Mouse (Mus musculus): ENCODE data around the gene Inhbe. TPM values are rescaled to one million over a fixed set of nuclear protein-coding genes. Genes with fewer than 3 reads are reported as not detected.
A peak's percentile ranks its signal among the peaks of the same experiment; 100 is the strongest.

The Inhbe gene
- total and polyA plus RNA-seq, 3 experiments, result 0.01 to 0.11 TPM; not detected in 1

DNA sequence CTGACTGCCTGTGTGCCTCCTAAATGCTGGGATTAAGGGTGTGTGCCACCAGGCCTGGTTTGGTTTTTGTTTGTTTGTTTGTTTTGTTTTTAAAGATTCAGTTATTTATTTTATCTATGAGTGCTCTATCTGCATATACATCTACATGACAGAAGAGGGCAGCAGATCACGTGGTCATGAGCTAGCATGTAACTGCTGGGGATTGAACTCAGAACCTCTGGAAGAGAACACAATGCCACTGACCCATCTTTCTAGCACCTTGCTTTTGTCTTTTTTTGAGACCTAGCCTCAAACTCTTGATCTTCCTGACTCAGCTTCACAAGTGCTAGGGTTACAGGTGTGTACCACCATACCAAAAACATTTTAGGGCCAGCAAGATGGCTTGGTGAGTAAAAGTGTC lies 18.9 kb downstream of the Inhbe start:
- TF ChIP-seq CTCF (IDR thresholded peaks at IDR 0.05; ENCODE audit: low read depth, low read length) (no peak), TAL1 (conservative IDR thresholded peaks at IDR 0.05; ENCODE audit: low read depth, low read length) (no peak), GATA1 (IDR thresholded peaks at IDR 0.05; ENCODE audit: borderline replicate concordance, low read length) (no peak), GATA2 (IDR thresholded peaks at IDR 0.05; ENCODE audit: borderline replicate concordance, low read depth, low read length) (no peak), POLR2AphosphoS5 (IDR thresholded peaks at IDR 0.05; ENCODE audit: insufficient replicate concordance, low read depth, low read length) (no peak)

DNA sequence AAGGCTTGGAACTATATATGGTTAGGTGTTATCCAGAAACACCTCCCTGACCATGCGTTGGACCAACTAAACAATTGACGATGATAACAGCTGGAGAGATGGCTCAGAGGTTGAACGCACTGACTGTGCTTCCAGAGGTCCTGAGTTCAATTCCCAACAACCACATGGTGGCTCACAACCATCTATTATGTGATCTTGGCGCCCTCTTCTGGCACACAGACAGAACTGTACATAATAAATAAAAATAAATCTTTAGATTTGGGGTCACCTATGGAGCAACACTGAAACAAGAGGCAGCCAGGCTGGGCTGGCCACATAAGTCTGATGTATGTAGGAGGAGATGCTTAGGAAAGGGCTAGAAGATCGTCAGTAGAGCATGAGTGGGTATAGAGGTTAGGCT lies 21.1 kb downstream of the Inhbe start:
- H3K4me1 ChIP-seq (ENCODE audit: insufficient read depth, low read depth, low read length), result peaks cover 62% of the 10 kb centered on the region
- ATAC-seq (ENCODE audit: extremely low read depth, insufficient number of reproducible peaks, low FRiP score, poor library complexity, severe bottlenecking), result no peak

More for the DNA sequence above, 18.9 kb downstream of the Inhbe start:
- ATAC-seq (ENCODE audit: extremely low read depth, insufficient number of reproducible peaks, low FRiP score, poor library complexity, severe bottlenecking) (no peak), DNase-seq (ENCODE audit: low spot score) (no peak)
- H3K4me3 ChIP-seq (ENCODE audit: low read depth, low read length), result no peak overlapping the region
- peaks cover 26% of the 10 kb centered on the region for H3K36me3 ChIP-seq (replicated peaks)
- peaks cover 63% of the 10 kb centered on the region for H3K4me1 ChIP-seq (ENCODE audit: insufficient read depth, low read depth, low read length)
- no peaks in the 10 kb centered on the region for H3K9me3 ChIP-seq (replicated peaks)
- H3K27me3 ChIP-seq (ENCODE audit: insufficient read depth, low read length), result peaks cover 26% of the 10 kb centered on the region

DNA sequence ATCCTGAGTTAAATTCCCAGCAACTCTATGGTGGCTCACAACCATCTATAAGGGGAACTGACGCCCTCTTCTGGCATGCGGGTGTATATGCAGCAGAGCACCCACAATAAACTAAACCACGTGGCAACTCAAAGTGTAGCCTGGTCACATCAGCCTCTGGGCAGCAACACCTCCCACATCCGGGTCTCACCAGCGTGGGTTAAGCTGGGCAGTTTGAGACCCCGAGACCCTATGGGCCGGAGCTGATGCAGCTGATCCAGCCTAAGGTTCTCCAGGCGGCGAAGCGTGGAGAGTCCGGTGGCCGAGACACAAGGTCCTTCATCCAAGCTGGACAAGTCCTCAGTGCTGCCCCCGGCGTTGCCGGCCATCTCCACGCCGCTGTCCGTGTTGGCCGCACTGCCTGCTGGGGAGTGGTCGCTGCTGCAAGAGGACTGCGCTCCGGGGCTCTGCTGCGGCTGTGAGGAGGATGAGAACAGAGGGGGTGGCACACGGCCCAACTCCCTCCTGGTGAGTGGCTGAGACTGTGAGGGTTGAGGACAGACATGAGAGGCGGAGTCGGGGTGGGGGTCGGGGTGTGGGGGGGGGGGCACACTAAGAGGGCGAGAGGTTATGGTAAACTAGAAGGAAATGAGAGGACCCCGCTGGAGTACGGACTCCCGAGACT lies 21.9 kb downstream of the Inhbe start:
- H3K4me3 ChIP-seq (ENCODE audit: low read depth, low read length), result no peak overlapping the region
- TF ChIP-seq GATA2 (IDR thresholded peaks at IDR 0.05; ENCODE audit: borderline replicate concordance, low read depth, low read length), result no peak
- peak; percentile 53 for TF ChIP-seq CTCF (IDR thresholded peaks at IDR 0.05; ENCODE audit: low read depth, low read length)
- H3K27me3 ChIP-seq (ENCODE audit: insufficient read depth, low read length), result peaks cover 9% of the 10 kb centered on the region; the same call in 1 of the 2 replicates
- ATAC-seq (ENCODE audit: extremely low read depth, insufficient number of reproducible peaks, low FRiP score, poor library complexity, severe bottlenecking) (no peak), DNase-seq (ENCODE audit: low spot score) (no peak)
- peaks cover 62% of the 10 kb centered on the region for H3K4me1 ChIP-seq (ENCODE audit: insufficient read depth, low read depth, low read length)
- peaks cover 55% of the 10 kb centered on the region for H3K36me3 ChIP-seq (replicated peaks)
- no peaks in the 10 kb centered on the region for H3K9me3 ChIP-seq (replicated peaks)

More for the DNA sequence above, 21.1 kb downstream of the Inhbe start:
- H3K27me3 ChIP-seq (ENCODE audit: insufficient read depth, low read length), result peaks cover 15% of the 10 kb centered on the region
- TF ChIP-seq CTCF (IDR thresholded peaks at IDR 0.05; ENCODE audit: low read depth, low read length) (no peak), TAL1 (conservative IDR thresholded peaks at IDR 0.05; ENCODE audit: low read depth, low read length) (no peak), POLR2AphosphoS5 (IDR thresholded peaks at IDR 0.05; ENCODE audit: insufficient replicate concordance, low read depth, low read length) (no peak), GATA2 (IDR thresholded peaks at IDR 0.05; ENCODE audit: borderline replicate concordance, low read depth, low read length) (no peak), GATA1 (IDR thresholded peaks at IDR 0.05; ENCODE audit: borderline replicate concordance, low read length) (no peak)
- no peaks in the 10 kb centered on the region for H3K9me3 ChIP-seq (replicated peaks)
- no peak for DNase-seq (ENCODE audit: low spot score)
- no peak overlapping the region for H3K4me3 ChIP-seq (ENCODE audit: low read depth, low read length)
- H3K36me3 ChIP-seq (replicated peaks), result peaks cover 47% of the 10 kb centered on the region

DNA sequence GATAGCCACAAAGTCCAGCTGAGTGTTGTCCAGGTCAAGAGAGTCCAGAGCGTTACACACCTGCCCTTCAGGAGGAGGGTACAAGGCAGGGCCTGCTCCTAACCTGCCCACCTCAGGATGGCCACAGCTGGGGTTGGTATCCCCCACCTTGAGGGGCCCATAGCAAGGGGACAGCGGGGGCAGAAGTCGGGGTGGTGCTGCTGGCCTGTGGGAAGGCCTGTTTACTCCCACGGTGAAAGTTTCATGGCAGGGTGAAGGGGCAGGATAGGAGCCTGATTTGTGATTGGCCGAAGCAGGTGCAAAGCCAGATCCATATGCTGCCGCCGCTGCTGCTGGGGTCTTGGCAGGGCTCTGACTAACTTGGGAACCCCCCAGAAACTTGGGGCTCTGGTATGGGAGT lies 24.0 kb downstream of the Inhbe start:
- TF ChIP-seq CTCF (IDR thresholded peaks at IDR 0.05; ENCODE audit: low read depth, low read length), result no peak
- TF ChIP-seq TAL1 (conservative IDR thresholded peaks at IDR 0.05; ENCODE audit: low read depth, low read length), result no peak
- TF ChIP-seq GATA1 (IDR thresholded peaks at IDR 0.05; ENCODE audit: borderline replicate concordance, low read length), result no peak
- TF ChIP-seq GATA2 (IDR thresholded peaks at IDR 0.05; ENCODE audit: borderline replicate concordance, low read depth, low read length), result no peak
- no peak for TF ChIP-seq POLR2AphosphoS5 (IDR thresholded peaks at IDR 0.05; ENCODE audit: insufficient replicate concordance, low read depth, low read length)
- Histone ChIP-seq H3K27me3 (ENCODE audit: insufficient read depth, low read length) (no peaks in the 10 kb centered on the region), H3K9me3 (replicated peaks) (no peaks in the 10 kb centered on the region), H3K36me3 (replicated peaks) (peaks cover 75% of the 10 kb centered on the region), H3K4me1 (ENCODE audit: insufficient read depth, low read depth, low read length) (peaks cover 74% of the 10 kb centered on the region), H3K4me3 (ENCODE audit: low read depth, low read length) (no peak overlapping the region; the same call in 1 of the 2 replicates)
- no peak for ATAC-seq (ENCODE audit: extremely low read depth, insufficient number of reproducible peaks, low FRiP score, poor library complexity, severe bottlenecking)
- no peak for DNase-seq (ENCODE audit: low spot score)

DNA sequence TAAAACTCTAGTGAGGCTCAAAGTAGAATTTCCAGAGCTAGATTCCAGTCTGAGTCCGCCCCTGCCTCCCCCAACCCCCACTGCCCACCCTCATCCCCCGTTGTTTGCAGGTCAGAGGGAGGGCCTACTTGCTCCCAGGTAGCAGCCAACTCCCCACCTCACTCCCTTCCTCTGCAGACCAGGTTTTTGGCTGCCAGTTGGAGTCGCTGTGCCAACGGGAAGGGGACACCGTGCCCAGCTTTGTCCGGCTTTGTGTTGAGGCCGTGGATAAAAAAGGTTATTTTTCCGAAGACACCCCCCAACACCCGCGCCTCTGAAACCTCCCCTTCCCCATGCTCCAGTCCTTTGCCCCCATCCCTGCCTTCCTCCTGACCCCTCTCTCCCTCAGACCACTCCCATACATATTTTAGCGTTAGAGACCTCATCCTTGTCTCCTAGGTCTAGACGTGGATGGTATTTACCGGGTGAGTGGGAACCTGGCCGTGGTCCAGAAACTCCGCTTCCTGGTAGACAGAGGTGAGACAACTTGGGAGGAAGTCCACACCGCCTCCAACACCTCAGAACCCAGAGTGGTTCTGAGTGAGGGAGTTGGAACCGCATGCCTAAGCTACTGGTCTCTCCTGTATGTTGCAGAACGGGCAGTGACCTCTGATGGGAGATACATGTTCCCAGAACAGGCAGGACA lies 26.6 kb downstream of the Inhbe start:
- Histone ChIP-seq H3K36me3 (replicated peaks) (peaks cover 72% of the 10 kb centered on the region), H3K9me3 (replicated peaks) (no peaks in the 10 kb centered on the region), H3K4me3 (ENCODE audit: low read depth, low read length) (peak overlapping the region; percentile 85), H3K4me1 (ENCODE audit: insufficient read depth, low read depth, low read length) (peaks cover 96% of the 10 kb centered on the region), H3K27me3 (ENCODE audit: insufficient read depth, low read length) (no peaks in the 10 kb centered on the region)
- TF ChIP-seq POLR2AphosphoS5 (IDR thresholded peaks at IDR 0.05; ENCODE audit: insufficient replicate concordance, low read depth, low read length) (no peak), GATA2 (IDR thresholded peaks at IDR 0.05; ENCODE audit: borderline replicate concordance, low read depth, low read length) (no peak), TAL1 (conservative IDR thresholded peaks at IDR 0.05; ENCODE audit: low read depth, low read length) (no peak), GATA1 (IDR thresholded peaks at IDR 0.05; ENCODE audit: borderline replicate concordance, low read length) (no peak), CTCF (IDR thresholded peaks at IDR 0.05; ENCODE audit: low read depth, low read length) (no peak)
- DNase-seq (ENCODE audit: low spot score) (no peak), ATAC-seq (ENCODE audit: extremely low read depth, insufficient number of reproducible peaks, low FRiP score, poor library complexity, severe bottlenecking) (no peak)

DNA sequence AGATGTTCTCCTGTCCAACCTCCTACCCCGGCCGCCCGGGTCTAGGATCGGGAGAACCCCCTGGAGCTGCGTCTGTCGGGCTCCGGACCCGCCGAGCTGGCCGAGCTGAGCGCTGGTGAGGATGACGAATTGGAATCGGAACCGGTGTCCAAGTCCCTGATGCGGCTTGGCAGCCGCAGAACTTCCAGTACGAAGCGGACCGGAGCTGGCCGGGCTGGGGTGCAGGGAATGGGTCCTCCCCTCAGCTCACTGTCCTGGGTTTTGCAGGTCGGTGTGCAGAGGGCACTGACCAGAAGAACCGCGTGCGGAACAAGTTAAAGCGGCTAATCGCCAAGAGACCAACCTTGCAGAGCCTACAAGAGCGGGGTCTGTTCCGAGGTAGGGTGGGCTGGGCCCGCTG lies 27.4 kb downstream of the Inhbe start:
- peaks cover 98% of the 10 kb centered on the region for H3K4me1 ChIP-seq (ENCODE audit: insufficient read depth, low read depth, low read length)

More for the DNA sequence above, 27.4 kb downstream of the Inhbe start:
- Histone ChIP-seq H3K9me3 (replicated peaks) (no peaks in the 10 kb centered on the region), H3K36me3 (replicated peaks) (peaks cover 65% of the 10 kb centered on the region), H3K27me3 (ENCODE audit: insufficient read depth, low read length) (no peaks in the 10 kb centered on the region), H3K4me3 (ENCODE audit: low read depth, low read length) (peak overlapping the region; percentile 85)
- DNase-seq (ENCODE audit: low spot score) (no peak), ATAC-seq (ENCODE audit: extremely low read depth, insufficient number of reproducible peaks, low FRiP score, poor library complexity, severe bottlenecking) (no peak)
- TF ChIP-seq GATA2 (IDR thresholded peaks at IDR 0.05; ENCODE audit: borderline replicate concordance, low read depth, low read length) (no peak), CTCF (IDR thresholded peaks at IDR 0.05; ENCODE audit: low read depth, low read length) (no peak), GATA1 (IDR thresholded peaks at IDR 0.05; ENCODE audit: borderline replicate concordance, low read length) (no peak), TAL1 (conservative IDR thresholded peaks at IDR 0.05; ENCODE audit: low read depth, low read length) (no peak)
